Mouse (Mus musculus) liver (tissue): Measurements from ENCODE around the gene Uxs1.

Experiments used
- DNase-seq: peaks from one replicate; pipeline ENCODE4 v3.0.0-alpha.2; 2020; ENCODE audit warnings: mixed read lengths

Gene Uxs1

GRCm38 (mm10) chr1:43717967-43718366 lies 109.6 kb downstream of the Uxs1 start:
- no peak for DNase-seq

DNA sequence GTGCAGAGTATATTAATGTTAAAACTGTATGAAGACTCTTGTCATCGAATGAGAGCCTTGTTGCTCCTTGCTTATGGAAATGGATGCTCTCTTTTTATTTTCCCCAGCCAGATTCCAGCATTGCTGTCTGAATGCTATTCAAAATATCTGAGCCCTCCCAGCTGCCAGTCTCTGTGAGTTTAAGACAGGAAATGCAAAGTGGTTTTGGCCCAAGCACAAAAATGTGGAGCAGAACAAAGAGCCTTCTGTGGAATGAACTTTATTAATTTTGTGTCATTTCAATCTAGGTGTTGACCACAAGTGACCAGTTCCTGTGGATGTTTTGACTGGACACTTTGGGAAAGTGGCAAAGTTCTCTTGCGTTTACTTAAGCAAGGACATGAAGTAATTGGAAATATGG lies 112.8 kb downstream of the Uxs1 start:
- no peak for DNase-seq

DNA sequence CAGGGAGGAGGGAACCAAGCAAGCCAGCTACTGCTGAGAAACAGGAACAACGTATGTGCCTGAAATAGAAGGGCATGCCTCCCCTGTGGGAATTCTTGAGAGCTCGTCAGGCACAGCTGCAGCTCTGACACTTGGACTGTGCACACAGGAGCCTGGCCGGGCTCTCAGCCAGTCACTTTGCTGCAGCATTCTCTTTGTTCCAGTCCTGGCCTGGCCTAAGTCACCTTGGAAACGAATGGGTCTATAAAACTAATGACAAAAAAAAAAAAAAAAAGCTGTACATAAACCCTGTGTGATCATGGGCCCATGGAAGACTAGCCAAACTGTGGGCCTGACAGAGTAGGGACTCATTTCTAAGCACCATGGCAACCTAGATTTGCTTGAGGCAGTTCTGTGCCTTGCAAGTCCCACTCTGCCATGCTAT lies 129.0 kb downstream of the Uxs1 start:
- peak; percentile 22 for DNase-seq
